Mouse (Mus musculus) liver, adult (tissue): ENCODE measurements around the gene Thada.

ENCODE experiments used
- GATA4 ChIP-seq: IDR thresholded peaks from 2 replicates; pipeline ENCODE4 v1.6.1; 2014; ENCODE audit warnings: mild to moderate bottlenecking, low read length; ENCODE audit not compliant: insufficient replicate concordance

Thada gene

GRCm38 (mm10) chr17:84257927-84258532 lies 208.0 kb downstream of the Thada start:
- TF ChIP-seq GATA4, result no peak

- no peak for TF ChIP-seq GATA4
Observed at GRCm38 (mm10) chr17:84256278-84256819, 209.7 kb downstream of the Thada start.

- TF ChIP-seq GATA4, result no peak
Observed at GRCm38 (mm10) chr17:84255841-84256240, 210.2 kb downstream of the Thada start.

GRCm38 (mm10) chr17:84251426-84251825 lies 214.6 kb downstream of the Thada start:
- TF ChIP-seq GATA4, result no peak

GRCm38 (mm10) chr17:84244182-84244920 lies 221.7 kb downstream of the Thada start:
- TF ChIP-seq GATA4, result no peak

- no peak for TF ChIP-seq GATA4
Observed at GRCm38 (mm10) chr17:84243759-84244158, 222.2 kb downstream of the Thada start.

- TF ChIP-seq GATA4, result no peak
Observed at GRCm38 (mm10) chr17:84241308-84241957, 224.6 kb downstream of the Thada start.

GRCm38 (mm10) chr17:84239679-84240292 lies 226.2 kb downstream of the Thada start:
- no peak for TF ChIP-seq GATA4

GRCm38 (mm10) chr17:84238174-84238573 lies 227.8 kb downstream of the Thada start:
- peak; percentile 77; the same call in 1 of the 2 replicates for TF ChIP-seq GATA4

GRCm38 (mm10) chr17:84236781-84237557 lies 229.0 kb downstream of the Thada start:
- TF ChIP-seq GATA4, result peak; percentile 84

GRCm38 (mm10) chr17:84235399-84235928 lies 230.5 kb downstream of the Thada start:
- no peak for TF ChIP-seq GATA4

GRCm38 (mm10) chr17:84233758-84234157 lies 232.2 kb downstream of the Thada start:
- TF ChIP-seq GATA4, result no peak

- TF ChIP-seq GATA4, result no peak
Observed at GRCm38 (mm10) chr17:84231361-84231760, 234.6 kb downstream of the Thada start.

- no peak for TF ChIP-seq GATA4
Observed at GRCm38 (mm10) chr17:84228223-84228622, 237.8 kb downstream of the Thada start.
